8 mouse cellular contexts compared by ENCODE assay signal in genomic region chr12:86077322-86077721, GRCm38 (mm10). TPM values are rescaled to one million over a fixed set of nuclear protein-coding genes. Genes with fewer than 3 reads are reported as not detected.
DNase-seq lines count a peak whose midpoint lies in the region; ATAC-seq lines count a peak whose summit lies in the region.

No protein-coding gene starts in this region.

- H3K9ac ChIP-seq in forebrain, embryonic 15.5 days (replicated peaks): peak overlapping the region; percentile 50; the same call in 1 of the 2 replicates
- peak overlapping the region; percentile 58 for H3K9ac ChIP-seq in limb, embryonic 15.5 days
- peak overlapping the region; percentile 85 for H3K9ac ChIP-seq in stomach, embryonic 16.5 days (ENCODE audit: low read length)

- peak; percentile 93 for DNase-seq in heart, adult 11 months
- no peak for DNase-seq in heart, adult 9 months (ENCODE audit: low spot score in 2 of 2)
- peak; percentile 50 for DNase-seq in brain, adult 2 months (ENCODE audit: low read depth, low spot score)
- DNase-seq in spleen, adult 12 weeks (ENCODE audit: low spot score): no peak
- no peak for DNase-seq in right cerebral cortex, postnatal 25 days

- H3K4me2 ChIP-seq in forebrain, embryonic 15.5 days (replicated peaks): peak overlapping the region; percentile 87
- peak overlapping the region; percentile 80 for H3K4me2 ChIP-seq in limb, embryonic 15.5 days
- peak overlapping the region; percentile 97 for H3K4me2 ChIP-seq in stomach, embryonic 16.5 days (ENCODE audit: low read depth, low read length)

- peaks cover 29% of the 10 kb centered on the region for H3K4me1 ChIP-seq in forebrain, embryonic 15.5 days
- peaks cover 40% of the 10 kb centered on the region for H3K4me1 ChIP-seq in limb, embryonic 15.5 days
- H3K4me1 ChIP-seq in stomach, embryonic 16.5 days (ENCODE audit: control insufficient read depth, insufficient read depth, low read length): peaks cover 6% of the 10 kb centered on the region; the same call in 1 of the 2 replicates

- 0 out of 2 replicates have a peak overlapping the region, but pooled peaks have one; percentile 44 for H3K27ac ChIP-seq in forebrain, embryonic 15.5 days (replicated peaks)
- peak overlapping the region; percentile 100 for H3K27ac ChIP-seq in limb, embryonic 15.5 days
- no peak overlapping the region for H3K27ac ChIP-seq in stomach, embryonic 16.5 days (ENCODE audit: low read length)

- no peaks in the 10 kb centered on the region for H3K9me3 ChIP-seq in forebrain, embryonic 15.5 days
- H3K9me3 ChIP-seq in limb, embryonic 15.5 days: no peaks in the 10 kb centered on the region
- H3K9me3 ChIP-seq in stomach, embryonic 16.5 days (replicated peaks; ENCODE audit: control insufficient read depth, low read length): no peaks in the 10 kb centered on the region

- peaks cover 4% of the 10 kb centered on the region; the same call in 1 of the 2 replicates for H3K27me3 ChIP-seq in forebrain, embryonic 15.5 days
- H3K27me3 ChIP-seq in limb, embryonic 15.5 days: no peaks in the 10 kb centered on the region
- no peaks in the 10 kb centered on the region for H3K27me3 ChIP-seq in stomach, embryonic 16.5 days (ENCODE audit: control insufficient read depth, insufficient read depth, low read length)

- WGBS in forebrain, embryonic 15.5 days: 30% methylated on average over 8 of the region's 8 CpGs
- 13% methylated on average over 8 of the region's 8 CpGs for WGBS in limb, embryonic 15.5 days
- 29% methylated on average over 8 of the region's 8 CpGs for WGBS in stomach, embryonic 16.5 days

- H3K4me3 ChIP-seq in forebrain, embryonic 15.5 days: peak overlapping the region; percentile 48
- H3K4me3 ChIP-seq in limb, embryonic 15.5 days: peak overlapping the region; percentile 57
- H3K4me3 ChIP-seq in stomach, embryonic 16.5 days (replicated peaks; ENCODE audit: low read length): peak overlapping the region; percentile 63

- ATAC-seq in forebrain, embryonic 15.5 days (replicated peaks): no peak
- ATAC-seq in limb, embryonic 15.5 days (ENCODE audit: insufficient number of reproducible peaks, low FRiP score, low TSS enrichment, low read depth): no peak
- ATAC-seq in stomach, embryonic 16.5 days (ENCODE audit: insufficient read depth, low FRiP score): no peak

- H3K36me3 ChIP-seq in forebrain, embryonic 15.5 days: no peaks in the 10 kb centered on the region
- H3K36me3 ChIP-seq in limb, embryonic 15.5 days: peaks cover 12% of the 10 kb centered on the region
- H3K36me3 ChIP-seq in stomach, embryonic 16.5 days (ENCODE audit: control insufficient read depth, insufficient read depth, low read length): no peaks in the 10 kb centered on the region

RNA-seq across cellular contexts. Expression of gene Tgfb3, which starts 1.5 kb away (rescaled TPM):
- polyA plus RNA-seq in forebrain, embryonic 15.5 days (2015; fragmentation: Nextera tagmentation; extraction: Ambion mirVana): 7.7 and 7.9 TPM in 2 replicates
- 102 and 104 TPM in 2 replicates for polyA plus RNA-seq in limb, embryonic 15.5 days (2015; fragmentation: Nextera tagmentation; extraction: Ambion mirVana)
- 31.2 and 35.8 TPM in 2 replicates for polyA plus RNA-seq in stomach, embryonic 16.5 days (2015; fragmentation: Nextera tagmentation; extraction: Ambion mirVana)

RNA-seq across cellular contexts. Expression of gene Ift43, which starts 5.0 kb away (rescaled TPM):
- 74.6 and 82.8 TPM in 2 replicates for polyA plus RNA-seq in forebrain, embryonic 15.5 days (2015; fragmentation: Nextera tagmentation; extraction: Ambion mirVana)
- 74.7 and 78.3 TPM in 2 replicates for polyA plus RNA-seq in limb, embryonic 15.5 days (2015; fragmentation: Nextera tagmentation; extraction: Ambion mirVana)
- 54.1 and 56.6 TPM in 2 replicates for polyA plus RNA-seq in stomach, embryonic 16.5 days (2015; fragmentation: Nextera tagmentation; extraction: Ambion mirVana)

Comparison
In these comparisons a context has a peak if more than half of its experiments do, and no peak if none do; other contexts are left out.
1. DNase-seq: peak in heart, adult 11 months (single experiment) and brain, adult 2 months (single experiment); none in heart, adult 9 months (0 of 2), spleen, adult 12 weeks (single experiment) and right cerebral cortex, postnatal 25 days (single experiment).
2. Peak in every context shown above with its lines, with median percentiles within 50 percentile points of each other: H3K4me2 ChIP-seq, H3K4me3 ChIP-seq and H3K9ac ChIP-seq.